Mouse (Mus musculus): Measurements from ENCODE around the gene Znrf3.
"Not testable (repeated sequence)": the region's sequence is repeated elsewhere in the genome, so short reads cannot be mapped to it uniquely, and the experiment has no call there.

The Znrf3 gene

GRCm38 (mm10) chr11:5444599-5445451, at the start of gene Znrf3:
Gene Znrf3, minus strand, starts transcription at chr11:5444847.
- peak; percentile 96 for DNase-seq (ENCODE audit: low read depth, low spot score)

DNA sequence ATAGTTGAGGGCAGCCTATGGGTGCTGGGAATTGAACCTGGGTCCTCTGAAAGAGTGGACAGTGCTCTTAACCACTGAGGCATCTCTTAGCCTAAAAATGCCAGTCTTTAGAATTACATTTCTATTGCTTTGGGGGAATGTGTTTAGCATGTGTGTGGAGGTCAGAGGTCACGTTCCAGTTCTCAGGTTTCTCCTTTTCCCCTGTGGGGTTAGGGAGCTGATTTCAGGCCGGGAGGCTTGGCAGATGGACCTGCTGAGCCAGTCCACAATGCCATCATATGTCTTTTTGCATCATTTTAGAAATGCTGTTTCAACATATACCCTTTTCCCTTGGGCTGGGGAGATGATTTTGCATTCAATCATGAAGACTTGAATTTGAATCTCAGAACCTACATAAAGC, 49.2 kb upstream of the Znrf3 start:
- DNase-seq (ENCODE audit: low read depth, low spot score), result no peak

DNA sequence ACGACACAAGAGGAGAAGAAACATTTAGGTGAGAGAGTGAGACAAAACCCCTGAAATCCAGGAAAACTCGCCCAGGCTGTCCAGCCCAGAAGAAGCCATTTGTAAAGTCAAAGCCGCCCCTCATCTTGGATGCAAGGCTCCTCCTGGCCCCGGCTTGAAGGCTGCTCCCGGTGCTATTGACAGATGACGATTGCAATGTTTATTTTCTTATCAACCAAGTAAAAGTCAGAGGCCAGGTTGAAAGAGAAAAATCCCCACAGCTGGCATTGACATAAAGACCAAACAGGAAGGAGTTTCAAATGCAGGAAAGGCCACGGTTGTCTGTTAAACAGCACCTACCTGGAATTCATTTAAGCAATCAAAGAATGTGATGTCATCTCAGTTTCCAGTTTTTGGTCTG, 47.3 kb upstream of the Znrf3 start:
- DNase-seq (ENCODE audit: low read depth, low spot score), result no peak

- DNase-seq (ENCODE audit: low read depth, low spot score), result no peak
Measured at GRCm38 (mm10) chr11:5490989-5491656, 46.5 kb upstream of the Znrf3 start.

DNA sequence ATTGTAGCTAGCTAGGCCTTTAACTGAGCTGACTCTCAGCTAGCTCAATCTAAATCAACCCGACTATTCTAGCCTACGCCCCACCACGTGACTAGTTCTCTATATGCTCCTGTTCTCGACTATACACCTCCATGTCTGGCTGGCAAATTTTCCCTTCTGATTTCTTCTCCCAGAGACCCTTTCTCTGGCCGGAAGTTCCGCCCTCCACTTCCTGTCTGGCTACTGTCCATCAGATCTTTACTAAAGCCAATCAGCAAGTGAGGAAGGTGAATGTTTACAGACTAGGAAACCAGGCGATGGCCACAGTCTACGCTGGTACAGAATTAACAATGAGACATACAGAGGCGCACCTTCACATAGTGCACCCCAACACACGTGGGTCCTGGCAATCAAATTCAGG, 44.8 kb upstream of the Znrf3 start:
- DNase-seq (ENCODE audit: low read depth, low spot score), result not testable (repeated sequence)

DNA sequence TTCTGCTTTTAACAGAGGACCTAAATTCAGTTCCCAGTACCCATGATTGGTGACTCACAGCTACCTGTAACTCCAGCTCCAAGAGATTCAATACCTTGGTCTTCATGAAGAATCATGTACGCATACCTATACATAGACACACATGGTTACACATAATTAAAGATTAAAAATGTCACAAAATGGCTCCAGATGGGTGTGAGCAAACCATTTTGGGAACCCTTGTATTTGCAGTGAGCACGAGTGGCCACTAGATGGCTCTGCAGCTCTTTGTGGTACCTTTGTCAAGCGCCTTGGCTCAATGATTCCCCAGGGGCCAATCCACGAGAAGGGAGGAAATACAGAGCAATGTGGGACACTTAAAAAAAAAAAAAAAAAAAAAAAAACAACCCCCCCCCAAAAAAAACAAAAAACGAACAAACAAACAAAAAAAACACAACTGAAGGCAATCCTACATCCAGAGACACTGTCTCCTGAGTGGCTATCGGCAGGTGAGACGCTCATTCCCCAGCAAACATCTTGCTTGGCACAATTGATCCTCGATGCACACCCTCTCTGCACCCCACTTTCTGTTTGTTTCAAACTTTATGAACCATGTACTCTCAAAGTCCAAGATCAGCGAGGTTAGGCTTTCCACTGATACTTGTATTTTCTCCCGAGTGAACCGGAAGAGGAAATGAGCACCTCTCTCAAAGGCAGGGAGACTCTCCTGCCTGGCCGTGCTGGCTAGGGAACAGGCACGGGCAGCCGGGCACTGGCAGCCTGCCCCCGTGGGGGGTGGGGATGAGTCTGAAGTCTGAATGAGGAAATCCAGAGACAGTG, 40.8 kb upstream of the Znrf3 start:
- peak; percentile 92 for DNase-seq (ENCODE audit: low read depth, low spot score)

DNA sequence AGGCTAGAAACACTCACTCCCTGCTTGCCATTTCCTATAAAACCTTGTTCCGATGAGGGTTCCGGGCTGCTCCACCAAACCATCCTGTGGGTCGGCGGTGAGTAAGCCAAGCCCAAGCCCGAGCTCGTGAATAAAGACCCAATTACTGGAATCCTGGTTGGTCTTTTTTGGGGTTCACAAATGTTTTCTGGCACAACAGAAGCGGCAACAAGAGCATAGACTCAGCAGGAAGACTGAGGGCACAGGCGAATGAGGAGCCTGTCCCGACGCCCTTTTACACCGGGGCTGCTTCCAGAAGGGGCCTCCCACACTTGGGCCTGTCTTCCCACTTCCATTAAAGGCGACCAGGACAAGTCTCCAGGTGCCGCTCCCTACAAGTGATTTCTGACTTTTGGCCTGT, 37.9 kb upstream of the Znrf3 start:
- DNase-seq (ENCODE audit: low read depth, low spot score), result no peak

- no peak for DNase-seq (ENCODE audit: low read depth, low spot score)
Measured at GRCm38 (mm10) chr11:5478831-5479230, 34.2 kb upstream of the Znrf3 start.

GRCm38 (mm10) chr11:5478193-5478592, 33.5 kb upstream of the Znrf3 start:
- no peak for DNase-seq (ENCODE audit: low read depth, low spot score)

- DNase-seq (ENCODE audit: low read depth, low spot score), result no peak
Measured at GRCm38 (mm10) chr11:5476806-5477205, 32.2 kb upstream of the Znrf3 start.

DNA sequence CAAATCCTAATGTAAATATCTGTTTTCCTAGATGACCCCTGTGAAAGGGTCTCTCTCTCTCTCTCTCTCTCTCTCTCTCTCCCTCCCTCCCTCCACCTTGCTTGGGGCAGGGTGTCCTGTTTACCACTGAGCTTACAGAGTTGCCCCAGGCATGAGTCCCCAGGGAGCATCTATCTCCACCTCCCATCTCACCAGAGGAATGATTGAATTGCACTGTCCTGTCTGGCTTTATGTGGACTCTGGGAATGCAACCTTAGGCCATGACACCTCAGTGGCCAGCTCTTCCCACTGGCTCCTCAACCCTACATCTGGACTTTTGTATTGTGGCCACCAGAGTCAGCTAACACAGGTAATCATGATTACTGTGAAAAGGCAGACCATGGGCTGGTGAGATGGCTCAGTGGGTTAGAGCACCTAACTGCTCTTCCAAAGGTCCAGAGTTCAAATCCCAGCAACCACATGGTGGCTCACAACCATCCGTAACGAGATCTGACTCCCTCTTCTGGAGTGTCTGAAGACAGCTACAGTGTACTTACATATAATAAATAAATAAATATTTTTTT, 31.0 kb upstream of the Znrf3 start:
- not testable (repeated sequence) for DNase-seq (ENCODE audit: low read depth, low spot score)

DNA sequence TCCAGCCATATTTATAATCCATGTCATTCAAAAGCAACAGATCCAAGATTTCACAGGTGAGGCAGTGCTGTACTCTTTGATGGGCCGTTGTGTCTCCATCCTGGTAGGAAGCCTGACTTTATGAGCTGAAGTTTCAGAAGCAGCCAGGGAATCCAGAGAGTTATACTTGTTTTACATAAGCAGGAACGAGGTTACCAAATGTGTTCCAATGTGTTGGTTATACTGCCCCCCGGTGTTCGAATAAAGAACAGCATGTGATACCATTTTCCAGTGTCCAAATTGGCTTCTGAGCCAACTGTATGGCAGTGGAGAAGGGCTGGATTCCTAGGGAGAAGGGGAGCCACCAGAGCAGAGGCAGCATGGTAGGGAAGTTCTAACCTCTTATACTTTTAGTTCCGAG, 29.5 kb upstream of the Znrf3 start:
- peak; percentile 61 for DNase-seq (ENCODE audit: low read depth, low spot score)

DNA sequence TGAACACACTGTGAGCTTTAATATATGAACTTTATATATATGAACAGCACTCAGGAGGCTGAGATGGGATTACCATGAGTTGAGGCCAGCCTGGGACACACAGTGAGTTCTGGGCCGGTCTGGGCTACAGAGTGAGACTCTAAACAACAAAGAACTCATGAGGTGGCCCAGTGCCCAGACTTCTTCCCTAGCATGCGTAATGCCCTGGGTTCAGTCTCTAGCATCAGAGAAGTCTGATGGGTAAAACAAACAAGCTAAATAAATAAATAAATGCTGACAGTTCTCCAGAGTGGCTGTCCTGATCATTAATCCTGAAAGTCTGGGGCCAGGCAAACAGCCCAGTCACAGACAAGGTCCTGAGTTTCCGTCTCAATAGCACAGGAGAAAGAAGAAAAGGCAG, 25.4 kb upstream of the Znrf3 start:
- no peak for DNase-seq (ENCODE audit: low read depth, low spot score)

GRCm38 (mm10) chr11:5469084-5469483, 24.4 kb upstream of the Znrf3 start:
- DNase-seq (ENCODE audit: low read depth, low spot score), result no peak

GRCm38 (mm10) chr11:5468471-5468870, 23.8 kb upstream of the Znrf3 start:
- no peak for DNase-seq (ENCODE audit: low read depth, low spot score)

- no peak for DNase-seq (ENCODE audit: low read depth, low spot score)
Measured at GRCm38 (mm10) chr11:5451923-5452322, 7.3 kb upstream of the Znrf3 start.

DNA sequence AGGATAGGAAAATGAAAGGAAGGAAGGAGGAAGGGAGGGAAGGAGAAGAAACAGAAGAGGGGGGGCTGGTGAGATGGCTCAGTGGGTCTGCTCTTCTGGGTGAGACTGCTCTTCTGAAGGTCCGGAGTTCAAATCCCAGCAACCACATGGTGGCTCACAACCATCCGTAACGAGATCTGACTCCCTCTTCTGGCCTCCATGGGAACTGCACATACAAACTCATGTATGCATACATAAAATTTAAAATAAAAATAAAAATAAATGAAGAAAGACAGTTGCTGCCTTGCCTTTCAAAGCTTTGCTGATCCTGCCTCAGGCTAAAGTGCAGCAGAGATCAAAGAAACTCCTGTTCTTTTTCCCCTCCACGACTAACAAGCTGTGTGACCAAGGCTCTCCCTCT, 6.7 kb upstream of the Znrf3 start:
- DNase-seq (ENCODE audit: low read depth, low spot score), result no peak

- DNase-seq (ENCODE audit: low read depth, low spot score), result no peak
Measured at GRCm38 (mm10) chr11:5450701-5451100, 6.1 kb upstream of the Znrf3 start.

DNA sequence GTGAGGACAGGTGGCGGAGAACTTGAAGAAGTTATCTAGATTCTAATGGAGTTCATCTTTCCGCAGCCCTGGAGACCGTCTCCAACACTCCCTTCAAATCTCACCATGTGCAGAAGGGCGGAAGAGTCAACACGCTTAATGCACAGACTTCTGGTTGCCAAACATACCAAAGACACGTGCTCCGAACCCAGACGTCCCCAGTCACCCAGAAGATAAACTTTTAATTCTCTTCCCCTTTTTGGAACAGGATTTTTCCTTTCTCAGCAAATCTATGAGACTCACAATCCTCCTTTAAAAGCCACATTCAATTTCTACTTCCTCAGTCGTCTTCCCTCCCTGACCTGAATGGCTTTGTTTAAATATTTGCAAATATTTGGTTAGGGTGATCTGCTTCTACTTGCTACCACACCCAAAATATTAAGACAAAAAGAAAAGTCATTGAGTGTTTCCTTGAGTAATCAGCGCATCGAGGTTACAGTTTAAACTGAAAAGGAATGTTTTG, 856 bp upstream of the Znrf3 start:
- DNase-seq (ENCODE audit: low read depth, low spot score), result peak; percentile 15

GRCm38 (mm10) chr11:5444234-5444598, 431 bp downstream of the Znrf3 start:
- DNase-seq (ENCODE audit: low read depth, low spot score), result no peak

DNA sequence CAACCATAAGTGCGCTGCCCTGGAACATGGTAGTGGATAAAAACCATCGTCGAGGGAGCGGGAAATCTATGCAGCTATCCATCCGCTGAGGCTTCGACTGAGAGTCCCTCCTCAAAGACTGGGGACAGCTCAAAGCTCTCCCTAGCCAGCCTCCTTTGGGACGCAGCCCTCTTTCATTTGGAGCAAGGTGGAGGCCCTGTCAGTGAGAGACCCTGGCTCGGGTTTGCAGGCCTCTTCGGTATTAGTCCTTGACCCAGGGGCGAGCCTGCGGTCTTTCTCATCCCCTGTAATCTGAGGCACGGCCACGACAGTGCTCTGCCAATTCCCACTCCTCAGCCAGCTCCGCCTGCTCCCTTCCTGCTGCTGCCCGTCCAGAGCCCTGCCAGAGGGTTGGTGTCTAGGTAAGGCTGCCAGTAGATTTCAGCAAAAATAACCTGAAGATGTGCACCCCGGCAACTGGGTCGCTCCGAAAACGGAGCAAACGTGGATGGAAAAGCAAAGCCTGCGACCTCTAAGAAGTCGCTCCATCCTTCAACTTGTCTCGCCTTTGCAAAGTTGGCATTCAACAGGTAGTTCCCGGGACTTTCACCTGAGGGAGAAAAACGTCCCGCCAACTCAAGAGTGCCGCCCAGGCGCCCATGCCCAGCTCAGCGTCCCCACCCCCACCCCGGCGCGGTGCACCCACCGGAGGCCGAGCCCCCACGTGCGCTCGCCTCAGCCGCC, 975 bp downstream of the Znrf3 start:
- no peak for DNase-seq (ENCODE audit: low read depth, low spot score)

Data from skeletal muscle tissue, adult 2 months (tissue).